Mouse (Mus musculus) thymus, postnatal 25 days (tissue): ENCODE results near the gene March6.
A peak's percentile ranks its signal among the peaks of the same experiment; 100 is the strongest.

Source experiments
- DNase-seq: peaks from one replicate; pipeline ENCODE4 v3.0.0; 2022

March6 gene

GRCm38 (mm10) chr15:31511406-31511771 is 19.5 kb downstream of the March6 start:
- no peak for DNase-seq

GRCm38 (mm10) chr15:31510477-31511405 is 20.1 kb downstream of the March6 start:
- no peak for DNase-seq

GRCm38 (mm10) chr15:31505082-31505481 is 25.8 kb downstream of the March6 start:
- no peak for DNase-seq

- no peak for DNase-seq
These were observed 27.4 kb downstream of the March6 start for GRCm38 (mm10) chr15:31503447-31503846.

GRCm38 (mm10) chr15:31502996-31503395 is 27.9 kb downstream of the March6 start:
- no peak for DNase-seq

- no peak for DNase-seq
These were observed 28.5 kb downstream of the March6 start for GRCm38 (mm10) chr15:31502313-31502712.

GRCm38 (mm10) chr15:31494803-31495202 is 36.0 kb downstream of the March6 start:
- no peak for DNase-seq

- no peak for DNase-seq
These were observed 36.5 kb downstream of the March6 start for GRCm38 (mm10) chr15:31494310-31494709.

GRCm38 (mm10) chr15:31487407-31487806 is 43.4 kb downstream of the March6 start:
- DNase-seq, result no peak

GRCm38 (mm10) chr15:31476678-31477077 is 54.2 kb downstream of the March6 start:
- DNase-seq, result no peak

- no peak for DNase-seq
These were observed 57.9 kb downstream of the March6 start for GRCm38 (mm10) chr15:31472645-31473574.

GRCm38 (mm10) chr15:31471529-31471928 is 59.3 kb downstream of the March6 start:
- no peak for DNase-seq

GRCm38 (mm10) chr15:31469497-31469896 is 61.4 kb downstream of the March6 start:
- no peak for DNase-seq

GRCm38 (mm10) chr15:31468806-31469205 is 62.0 kb downstream of the March6 start:
- DNase-seq, result no peak

GRCm38 (mm10) chr15:31466749-31467148 is 64.1 kb downstream of the March6 start:
- no peak for DNase-seq

GRCm38 (mm10) chr15:31466295-31466694 is 64.6 kb downstream of the March6 start:
- no peak for DNase-seq

GRCm38 (mm10) chr15:31465806-31466205 is 65.0 kb downstream of the March6 start:
- DNase-seq, result no peak

GRCm38 (mm10) chr15:31460571-31460970 is 70.3 kb downstream of the March6 start:
- peak; percentile 21 for DNase-seq

GRCm38 (mm10) chr15:31458081-31458480 is 72.8 kb downstream of the March6 start:
- DNase-seq, result no peak

- no peak for DNase-seq
These were observed 74.5 kb downstream of the March6 start for GRCm38 (mm10) chr15:31456381-31456780.

- no peak for DNase-seq
These were observed 76.0 kb downstream of the March6 start for GRCm38 (mm10) chr15:31454861-31455295.

- no peak for DNase-seq
These were observed 76.6 kb downstream of the March6 start for GRCm38 (mm10) chr15:31454096-31454860.
